Comparison of ENCODE assay signal across 8 mouse cellular contexts in genomic region chr10:111977584-111977983, GRCm38 (mm10). TPM values are rescaled to one million over a fixed set of nuclear protein-coding genes. Genes with fewer than 3 reads are reported as not detected.
A peak's percentile ranks its signal among the peaks of the same experiment; 100 is the strongest.
DNase-seq lines count a peak whose midpoint lies in the region; ATAC-seq and TF ChIP-seq lines count a peak whose summit lies in the region.

No protein-coding gene starts in this region.

- no peaks in the 10 kb centered on the region for H3K27me3 ChIP-seq in kidney, embryonic 14.5 days (ENCODE audit: control insufficient read depth, insufficient read depth, low read length)
- no peaks in the 10 kb centered on the region for H3K27me3 ChIP-seq in limb, embryonic 13.5 days

- no peak overlapping the region for H3K9ac ChIP-seq in kidney, embryonic 14.5 days (ENCODE audit: low read depth, low read length)
- H3K9ac ChIP-seq in limb, embryonic 13.5 days = no peak overlapping the region

- H3K4me1 ChIP-seq in kidney, embryonic 14.5 days (ENCODE audit: control insufficient read depth, insufficient read depth, low read length) = peaks cover 6% of the 10 kb centered on the region; the same call in 1 of the 2 replicates
- H3K4me1 ChIP-seq in limb, embryonic 13.5 days = peaks cover 8% of the 10 kb centered on the region
- H3K4me1 ChIP-seq in olfactory bulb, adult 2 months (ENCODE audit: control insufficient read depth, insufficient read depth, low read length) = no peaks in the 10 kb centered on the region

- peak; percentile 46 for DNase-seq in kidney, adult 11 months
- DNase-seq in adrenal gland, adult (ENCODE audit: inconsistent age in 2 of 2, low spot score in 1 of 2) = peak; percentile 48 to 87
- DNase-seq in embryo, embryonic 11.5 days (ENCODE audit: low read depth, low spot score) = peak; percentile 48
- peak; percentile 56 for DNase-seq in hindlimb bud, embryonic 11.5 days (ENCODE audit: extremely low spot score, low read depth, low spot score)
- DNase-seq in thymus, postnatal 0 days (ENCODE audit: low spot score) = peak; percentile 68

- peaks cover 56% of the 10 kb centered on the region for H3K36me3 ChIP-seq in kidney, embryonic 14.5 days (ENCODE audit: control insufficient read depth, insufficient read depth, low read length)
- peaks cover 54% of the 10 kb centered on the region for H3K36me3 ChIP-seq in limb, embryonic 13.5 days

- no peak overlapping the region for H3K4me3 ChIP-seq in kidney, embryonic 14.5 days (ENCODE audit: low read length)
- H3K4me3 ChIP-seq in limb, embryonic 13.5 days = no peak overlapping the region
- H3K4me3 ChIP-seq in olfactory bulb, adult 2 months (ENCODE audit: insufficient read depth, low read depth, low read length) = no peak overlapping the region

- 0 out of 2 replicates have a peak, but pooled peaks have one; percentile 20 for TF ChIP-seq CTCF in olfactory bulb, adult 2 months (IDR thresholded peaks at IDR 0.05; ENCODE audit: insufficient read depth, low read depth, low read length)

- no peak for ATAC-seq in kidney, embryonic 14.5 days (ENCODE audit: low FRiP score, low TSS enrichment)
- ATAC-seq in limb, embryonic 13.5 days (ENCODE audit: low FRiP score, low read depth) = peak; percentile 54; the same call in 1 of the 2 replicates

- H3K4me2 ChIP-seq in kidney, embryonic 14.5 days (replicated peaks; ENCODE audit: low read depth, low read length) = no peak overlapping the region
- no peak overlapping the region for H3K4me2 ChIP-seq in limb, embryonic 13.5 days (replicated peaks)

- TF ChIP-seq POLR2A in olfactory bulb, adult 2 months (IDR thresholded peaks at IDR 0.05; ENCODE audit: insufficient read depth, low read depth, low read length) = no peak

- WGBS in kidney, embryonic 14.5 days = 51% methylated on average over 5 of the region's 5 CpGs
- WGBS in limb, embryonic 13.5 days = 40% methylated on average over 5 of the region's 5 CpGs
- WGBS in olfactory bulb, adult 2 months = 36% methylated on average over 5 of the region's 5 CpGs

- H3K9me3 ChIP-seq in kidney, embryonic 14.5 days (ENCODE audit: control insufficient read depth, low read length) = no peaks in the 10 kb centered on the region
- H3K9me3 ChIP-seq in limb, embryonic 13.5 days = no peaks in the 10 kb centered on the region

- H3K27ac ChIP-seq in kidney, embryonic 14.5 days (ENCODE audit: low read depth, low read length) = no peak overlapping the region
- H3K27ac ChIP-seq in limb, embryonic 13.5 days = no peak overlapping the region
- H3K27ac ChIP-seq in olfactory bulb, adult 2 months (ENCODE audit: insufficient read depth, low read depth, low read length) = no peak overlapping the region

RNA-seq across cellular contexts. Expression of gene Krr1, which starts 5.1 kb away (rescaled TPM):
- polyA plus RNA-seq in kidney, embryonic 14.5 days (2014; fragmentation: Nextera tagmentation; extraction: Ambion mirVana) = 51.7 and 64.1 TPM in 2 replicates
- 45.0 and 48.7 TPM in 2 replicates for polyA plus RNA-seq in limb, embryonic 13.5 days (2015; fragmentation: Nextera tagmentation; extraction: Ambion mirVana)
- polyA plus RNA-seq in olfactory bulb, adult 2 months (2012; ENCODE audit: insufficient read depth, insufficient read length, low replicate concordance, missing spikeins) = not detected in 2 replicates
- 41.4 and 45.0 TPM in 2 replicates for polyA plus RNA-seq in thymus, postnatal 0 days (2015; fragmentation: Nextera tagmentation; extraction: Ambion mirVana)

RNA-seq across cellular contexts. Expression of gene Glipr1, which starts 24.8 kb away (rescaled TPM):
- polyA plus RNA-seq in kidney, embryonic 14.5 days (2014; fragmentation: Nextera tagmentation; extraction: Ambion mirVana) = 0.99 and 1.3 TPM in 2 replicates
- 1.3 and 2.7 TPM in 2 replicates for polyA plus RNA-seq in limb, embryonic 13.5 days (2015; fragmentation: Nextera tagmentation; extraction: Ambion mirVana)
- not detected in 2 replicates for polyA plus RNA-seq in olfactory bulb, adult 2 months (2012; ENCODE audit: insufficient read depth, insufficient read length, low replicate concordance, missing spikeins)
- polyA plus RNA-seq in thymus, postnatal 0 days (2015; fragmentation: Nextera tagmentation; extraction: Ambion mirVana) = 28.3 and 30.4 TPM in 2 replicates

Comparison
In these comparisons a context has a peak if more than half of its experiments do, and no peak if none do; other contexts are left out.
1. RNA of gene Krr1, which starts 5.1 kb away (polyA plus RNA-seq): 51.7 to 64.1 TPM in kidney, embryonic 14.5 days, 45.0 to 48.7 TPM in limb, embryonic 13.5 days and 41.4 to 45.0 TPM in thymus, postnatal 0 days; not detected in olfactory bulb, adult 2 months; every median in the first group is over 10 times any median in the second.
2. Peak in every context shown above with its lines, with median percentiles within 50 percentile points of each other: DNase-seq.